Mouse (Mus musculus) left cerebral cortex, postnatal 25 days (tissue): ENCODE data around the gene Adora1. TPM values are rescaled to one million over a fixed set of nuclear protein-coding genes. Genes with fewer than 3 reads are reported as not detected.

Source experiments
- DNase-seq, 2 experiments: peaks; one replicate each; pipeline ENCODE4 v3.0.0; 2022; ENCODE audit warnings: low spot score in 2 of 2, mixed read lengths in 1 of 2
- intact Hi-C: fragments of 180-260 bp; cut with DNase I; formaldehyde crosslinking; loops from one replicate; pipeline ENCODE4 v1.15.1; 2025
- total RNA-seq, 2 experiments: library from RNA; stranded (reverse); gene quantifications; 2 replicates each; pipeline ENCODE4 v1.2.3; 2021

Adora1 gene
- total RNA-seq, 2 experiments from 2014 or later, result 195 to 200 TPM

DNA sequence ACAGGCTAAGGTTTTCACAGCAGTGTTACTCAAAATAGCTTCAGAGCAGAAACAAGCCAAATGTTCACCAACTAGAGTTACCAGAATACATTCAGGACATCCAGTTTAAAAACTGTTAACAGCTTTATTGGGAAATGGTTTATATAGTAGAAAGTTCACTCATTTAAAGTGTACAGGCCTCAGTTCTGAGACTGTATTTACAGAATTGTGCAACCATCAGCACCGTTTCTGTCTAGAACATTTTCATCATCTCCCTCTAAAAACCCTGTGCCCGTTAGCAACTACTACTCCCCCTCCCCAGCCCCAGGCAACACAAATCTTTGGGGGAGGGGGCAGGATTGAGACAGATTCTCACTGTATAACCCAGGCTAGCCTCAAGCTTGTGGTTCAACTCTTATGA, 7.1 kb upstream of the Adora1 start:
- intact Hi-C loops, result loop anchor here (5.0 kb wide), 2 partner anchors 90 to 120 kb away; partner anchors contain the start of gene Ppfia4
- DNase-seq, result no peak

- intact Hi-C loops, result loop anchor here (5.0 kb wide), 2 partner anchors 91 to 119 kb away; partner anchors contain the start of gene Ppfia4
- peak in 1 of 2 experiments; percentile 61 for DNase-seq
Measured at GRCm38 (mm10) chr1:134241298-134241697, 6.1 kb upstream of the Adora1 start.

- intact Hi-C loops, result loop anchor here (5.0 kb wide), 2 partner anchors 92 to 118 kb away; partner anchors contain the start of gene Ppfia4
- DNase-seq, result peak in 1 of 2 experiments; percentile 86
Measured at GRCm38 (mm10) chr1:134240701-134241100, 5.5 kb upstream of the Adora1 start.

GRCm38 (mm10) chr1:134237438-134237837, 2.2 kb upstream of the Adora1 start:
- intact Hi-C loops, result no loop called here

GRCm38 (mm10) chr1:134236142-134236541, 911 bp upstream of the Adora1 start:
- intact Hi-C loops, result no loop called here
- DNase-seq, result no peak

More at GRCm38 (mm10) chr1:134237438-134237837, 2.2 kb upstream of the Adora1 start:
- DNase-seq, result no peak

GRCm38 (mm10) chr1:134234455-134235390, 508 bp downstream of the Adora1 start:
- intact Hi-C loops, result loop anchor here (2.0 kb wide), 1 partner anchor 34 kb away; no protein-coding TSS in a partner anchor
- peak; percentile 79 to 86 for DNase-seq

- intact Hi-C loops, result loop anchor here (2.0 kb wide), 1 partner anchor 33 kb away; no protein-coding TSS in a partner anchor
- no peak for DNase-seq
Measured at GRCm38 (mm10) chr1:134233681-134234454, 1.4 kb downstream of the Adora1 start.

DNA sequence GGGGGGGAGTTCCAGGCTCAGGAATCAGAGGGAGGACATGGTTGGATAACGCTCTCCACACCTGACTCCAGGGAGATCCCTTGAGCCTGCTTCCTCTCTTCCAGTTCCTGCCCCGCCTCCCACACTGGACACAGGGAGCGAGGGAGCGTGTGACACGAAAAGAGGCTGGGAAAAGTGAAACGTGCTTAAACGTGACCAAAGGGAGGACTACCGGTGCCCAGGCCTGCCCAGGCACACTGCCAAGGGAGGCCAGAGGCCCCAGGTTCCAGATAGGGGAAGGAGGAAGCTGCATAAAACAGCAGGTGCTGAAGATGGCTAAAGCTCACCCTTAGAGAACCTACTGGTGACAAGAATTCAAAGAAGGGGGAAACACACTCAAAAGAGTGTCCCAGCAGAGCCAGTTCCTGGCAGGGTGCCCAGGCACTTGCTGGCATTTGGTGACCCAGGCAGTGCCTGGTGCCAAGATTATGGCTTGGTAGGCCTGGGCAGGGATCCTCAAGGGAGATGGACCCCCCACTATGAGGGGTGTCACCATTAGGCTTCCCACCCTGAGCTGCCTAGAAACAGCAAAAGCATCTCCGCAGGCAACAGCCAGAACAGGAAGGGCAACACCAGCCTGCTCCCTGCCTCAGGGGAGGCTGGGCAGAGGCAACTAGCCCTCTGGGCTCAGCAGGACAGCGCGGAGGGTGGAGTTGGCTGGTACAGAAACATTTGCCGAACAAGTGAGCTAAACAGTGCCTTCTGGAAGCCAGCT, 2.3 kb downstream of the Adora1 start:
- DNase-seq, result peak; percentile 75 to 78
- intact Hi-C loops, result no loop called here

- DNase-seq, result no peak
- intact Hi-C loops, result no loop called here
Measured at GRCm38 (mm10) chr1:134232326-134232725, 2.9 kb downstream of the Adora1 start.

DNA sequence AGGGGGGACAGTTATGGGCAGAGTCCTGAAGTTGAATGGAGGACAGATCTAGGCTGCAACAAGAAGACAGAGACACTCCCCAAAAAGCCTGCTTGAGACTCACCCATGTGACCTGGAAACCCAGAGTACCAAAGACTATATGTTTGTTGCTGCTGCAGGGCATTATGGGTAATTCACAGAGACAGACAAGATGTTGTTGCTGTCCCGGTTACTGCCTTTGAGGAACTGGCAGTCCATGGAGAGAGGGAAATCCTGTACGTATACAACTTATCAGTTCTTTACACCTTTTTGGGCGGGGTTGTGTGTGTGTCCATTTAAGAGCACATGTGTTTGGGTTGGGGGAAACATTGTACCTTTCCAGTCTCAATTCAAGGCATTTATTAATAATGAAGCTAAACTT, 3.5 kb downstream of the Adora1 start:
- DNase-seq, result no peak
- intact Hi-C loops, result no loop called here

DNA sequence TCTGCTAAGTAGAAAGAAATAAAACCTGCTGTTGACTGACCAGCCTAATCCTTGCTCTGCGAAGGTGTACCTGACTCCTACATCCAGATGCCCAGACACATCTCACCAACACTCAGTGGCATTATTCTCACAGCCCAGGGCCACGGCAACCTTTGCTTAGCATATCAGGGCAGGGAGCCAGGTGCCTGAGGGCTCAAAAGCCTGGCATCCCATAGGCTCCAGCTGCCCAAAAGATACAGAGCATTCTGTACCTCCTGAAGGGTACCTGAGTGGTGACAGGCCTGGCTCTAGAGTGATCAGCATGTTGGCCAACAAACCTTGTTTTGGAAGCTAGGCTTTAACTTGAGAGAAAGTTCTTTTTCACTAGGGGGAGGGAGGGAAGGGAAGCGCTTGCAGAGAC, 4.0 kb downstream of the Adora1 start:
- DNase-seq, result no peak
- intact Hi-C loops, result no loop called here

DNA sequence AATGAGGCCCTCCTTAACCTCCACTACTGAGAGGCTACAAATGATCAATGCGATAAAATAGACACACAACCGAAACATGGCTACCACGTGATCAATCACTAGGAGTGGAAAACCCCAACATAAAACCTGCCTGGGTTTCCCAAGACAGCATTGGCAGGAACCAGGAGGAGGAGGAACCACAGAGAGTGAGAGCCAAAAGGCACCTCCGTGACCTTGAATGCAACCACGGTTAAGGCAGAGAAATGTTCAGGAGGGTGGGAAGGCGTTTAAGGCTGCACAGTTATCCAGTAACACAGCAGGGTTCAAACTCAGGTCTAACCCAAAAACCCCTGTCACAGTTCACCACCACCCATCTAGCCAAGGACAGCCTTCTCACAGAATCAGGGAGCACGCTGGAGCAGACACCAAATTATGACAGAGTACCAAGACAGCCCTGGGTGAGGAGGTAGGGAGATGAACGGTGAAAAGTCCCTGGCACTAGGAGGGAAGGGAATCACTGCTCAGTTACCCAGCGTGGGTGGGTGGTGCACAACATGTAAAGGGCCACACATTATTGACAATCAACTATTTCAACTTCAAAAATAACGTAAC, 4.5 kb downstream of the Adora1 start:
- intact Hi-C loops, result no loop called here
- DNase-seq, result no peak

- DNase-seq, result no peak
- intact Hi-C loops, result no loop called here
Measured at GRCm38 (mm10) chr1:134229806-134230575, 5.2 kb downstream of the Adora1 start.

DNA sequence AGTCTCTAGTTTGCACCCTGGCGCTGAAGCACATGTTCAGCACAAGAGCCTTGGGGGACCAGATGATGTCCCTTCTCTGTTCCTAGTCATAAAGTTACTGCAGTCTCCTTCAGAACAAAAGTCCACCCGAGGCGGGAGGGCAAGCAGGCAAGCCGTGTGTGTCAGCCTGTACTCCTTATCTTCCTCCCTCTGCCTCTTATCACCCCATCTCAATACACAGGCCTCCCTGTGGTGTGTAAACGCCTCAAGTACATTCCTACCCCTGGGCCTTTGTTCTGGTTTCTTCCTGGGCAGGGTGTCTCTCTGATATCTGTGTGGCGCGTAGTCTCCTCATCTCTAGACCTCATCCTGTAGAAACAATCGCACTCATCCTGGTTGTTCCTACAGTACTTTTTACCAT, 8.5 kb downstream of the Adora1 start:
- DNase-seq, result no peak
- intact Hi-C loops, result no loop called here

DNA sequence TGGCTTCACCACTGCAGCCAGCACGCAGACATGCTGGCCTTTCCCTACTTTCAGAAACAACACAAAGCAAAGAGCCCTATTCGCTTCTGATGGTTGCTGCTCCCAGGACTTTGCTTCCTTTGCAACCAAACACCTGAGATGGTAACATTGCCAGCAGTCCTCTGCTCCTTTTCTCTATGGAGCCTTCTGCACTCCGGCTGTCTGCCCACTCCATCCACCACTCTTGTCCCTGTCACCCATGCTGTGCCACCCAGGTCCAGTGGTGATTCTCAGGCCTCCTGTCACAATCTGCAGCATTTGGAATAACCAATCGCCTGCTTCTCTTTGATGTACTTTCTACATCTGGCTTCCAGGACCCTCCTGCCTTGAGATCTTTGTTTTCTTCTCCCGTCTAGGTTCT, 9.9 kb downstream of the Adora1 start:
- intact Hi-C loops, result no loop called here
- no peak for DNase-seq

- DNase-seq, result no peak
- intact Hi-C loops, result no loop called here
Measured at GRCm38 (mm10) chr1:134224649-134225227, 10.5 kb downstream of the Adora1 start.

- intact Hi-C loops, result no loop called here
- DNase-seq, result no peak
Measured at GRCm38 (mm10) chr1:134222122-134223055, 12.8 kb downstream of the Adora1 start.
